Mouse (Mus musculus) cerebellum, adult 2 months (tissue): ENCODE measurements around the gene Sfxn2. TPM values are rescaled to one million over a fixed set of nuclear protein-coding genes. Genes with fewer than 3 reads are reported as not detected.

Source experiments
- DNase-seq, 2 experiments: peaks; one replicate each; pipeline ENCODE4 v3.0.0; 2021
- H3K27ac ChIP-seq: fragments of 200-500 bp; 2 replicates; pipeline ENCODE4 v1.5.1; 2012; ENCODE audit warnings: low read length, control low read depth, inconsistent platforms; ENCODE audit not compliant: insufficient read depth
- H3K27me3 ChIP-seq: fragments of 200-500 bp; 2 replicates; pipeline ENCODE4 v1.6.1; 2012; ENCODE audit warnings: inconsistent platforms, mild to moderate bottlenecking, low read length, moderate library complexity; ENCODE audit not compliant: control insufficient read depth, insufficient read depth
- H3K4me1 ChIP-seq: fragments of 200-500 bp; 2 replicates; pipeline ENCODE4 v1.6.1; 2011; ENCODE audit warnings: low read length; ENCODE audit not compliant: control insufficient read depth, insufficient read depth
- H3K4me3 ChIP-seq: fragments of 200-500 bp; replicated peaks from 2 replicates; pipeline ENCODE3; 2011; ENCODE audit warnings: mild to moderate bottlenecking, low read depth, low read length, control low read depth; ENCODE audit not compliant: insufficient read depth
- CTCF ChIP-seq: fragments of 200-500 bp; IDR thresholded peaks from 2 replicates; pipeline ENCODE4 v1.5.1; 2011; ENCODE audit warnings: low read depth, mild to moderate bottlenecking, control low read depth, low read length, moderate library complexity, borderline replicate concordance; ENCODE audit not compliant: insufficient read depth
- POLR2A ChIP-seq: fragments of 200-500 bp; IDR thresholded peaks from 2 replicates; pipeline ENCODE4 v1.6.1; 2011; ENCODE audit warnings: low read length, control low read depth, borderline replicate concordance; ENCODE audit not compliant: insufficient read depth
- WGBS: fragments of 180-500 bp; shearing (Covaris S2); methylation state at CpG from one replicate; pipeline ENCODE4 v1.1.7; 2018; 5-methylcytosine and 5-hydroxymethylcytosine counted together
- polyA plus RNA-seq: library from polyadenylated mRNA; depleted of rRNA; stranded (reverse); fragments of >200 nt; gene quantifications from 2 replicates; pipeline ENCODE4 v1.2.3, GENCODE M21; 2012; rRNA removed

Gene Sfxn2
- polyA plus RNA-seq: 7.0 and 7.7 TPM in 2 replicates

GRCm38 (mm10) chr19:46572951-46573937 is at the start of gene Sfxn2, which contains the start of gene Arl3:
Sfxn2 (plus strand) TSS chr19:46573365.
Arl3 (minus strand) TSS chr19:46573198.
- peak; percentile 95 to 96 for DNase-seq
- WGBS: 1% methylated on average over 66 of the region's 67 CpGs

GRCm38 (mm10) chr19:46523480-46524151 is 49.5 kb upstream of the Sfxn2 start:
- Histone ChIP-seq H3K4me3 (peak overlapping the region; percentile 32), H3K27ac (no peak overlapping the region), H3K27me3 (no peaks in the 10 kb centered on the region), H3K4me1 (peaks cover 28% of the 10 kb centered on the region)
- peak; percentile 52 to 60 for DNase-seq
- TF ChIP-seq POLR2A (no peak), CTCF (no peak)
- 26% methylated on average over 20 of the region's 20 CpGs for WGBS

More at GRCm38 (mm10) chr19:46572951-46573937, at the start of gene Sfxn2, which contains the start of gene Arl3:
- H3K27ac ChIP-seq: peak within 1 kb of the TSS; percentile 56
- no peaks in the 10 kb centered on the region for H3K27me3 ChIP-seq
- H3K4me1 ChIP-seq: peaks cover 2% of the 10 kb centered on the region; the same call in 1 of the 2 replicates
- peak within 1 kb of the TSS; percentile 90 for H3K4me3 ChIP-seq
- peak; percentile 59 for TF ChIP-seq POLR2A
- TF ChIP-seq CTCF: peak; percentile 27; the same call in 1 of the 2 replicates

GRCm38 (mm10) chr19:46524152-46524544 is 49.0 kb upstream of the Sfxn2 start:
- TF ChIP-seq CTCF: no peak
- Histone ChIP-seq H3K4me3 (no peak overlapping the region), H3K27ac (no peak overlapping the region), H3K27me3 (no peaks in the 10 kb centered on the region), H3K4me1 (peaks cover 28% of the 10 kb centered on the region)
- no peak for DNase-seq
- WGBS: 40% methylated on average over 6 of the region's 6 CpGs

DNA sequence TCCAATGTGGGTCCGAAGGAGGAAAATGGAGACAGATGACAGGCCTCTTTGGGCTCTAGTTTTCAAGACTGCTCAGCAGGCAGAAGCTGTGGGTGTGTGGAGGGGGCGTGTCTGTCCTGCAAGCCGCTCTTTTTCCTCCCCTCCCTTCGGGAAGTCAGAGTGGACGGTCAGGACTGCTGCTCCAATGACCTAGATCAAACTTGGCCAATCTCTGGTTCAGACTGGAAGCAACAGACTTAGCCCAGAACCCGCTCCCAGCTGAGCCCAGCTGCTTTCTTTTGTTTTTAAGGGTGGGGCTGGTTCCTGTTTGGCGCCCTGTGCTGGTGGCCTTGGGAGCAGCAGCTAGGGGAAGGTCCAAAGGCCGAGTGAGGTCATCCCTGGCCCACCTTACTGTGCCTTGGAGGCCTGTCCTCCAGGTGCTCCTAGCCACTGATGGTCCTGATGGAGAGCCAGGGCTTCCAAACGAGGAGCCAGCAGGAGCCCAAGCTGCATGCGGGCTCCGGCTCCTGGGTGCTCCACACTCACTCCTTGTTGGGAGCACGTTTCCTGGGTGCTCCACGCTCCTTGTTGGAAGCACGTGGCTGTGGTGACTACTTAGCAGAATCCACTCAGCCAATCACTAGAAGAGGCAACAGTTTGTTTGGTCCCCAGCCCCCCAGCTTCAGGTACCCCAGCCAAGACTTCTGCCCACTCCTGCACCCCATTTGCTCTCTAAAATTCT is 48.4 kb upstream of the Sfxn2 start:
- Histone ChIP-seq H3K4me1 (peaks cover 33% of the 10 kb centered on the region), H3K27me3 (no peaks in the 10 kb centered on the region), H3K4me3 (no peak overlapping the region), H3K27ac (no peak overlapping the region)
- WGBS: 47% methylated on average over 14 of the region's 14 CpGs
- no peak for DNase-seq
- TF ChIP-seq CTCF: no peak
- no peak for TF ChIP-seq POLR2A

GRCm38 (mm10) chr19:46525691-46526631 is 47.2 kb upstream of the Sfxn2 start:
- H3K27ac ChIP-seq: no peak overlapping the region
- H3K4me1 ChIP-seq: peaks cover 34% of the 10 kb centered on the region
- H3K27me3 ChIP-seq: no peaks in the 10 kb centered on the region
- 47% methylated on average over 10 of the region's 10 CpGs for WGBS
- no peak for TF ChIP-seq CTCF
- TF ChIP-seq POLR2A: no peak
- no peak for DNase-seq
- no peak overlapping the region for H3K4me3 ChIP-seq

DNA sequence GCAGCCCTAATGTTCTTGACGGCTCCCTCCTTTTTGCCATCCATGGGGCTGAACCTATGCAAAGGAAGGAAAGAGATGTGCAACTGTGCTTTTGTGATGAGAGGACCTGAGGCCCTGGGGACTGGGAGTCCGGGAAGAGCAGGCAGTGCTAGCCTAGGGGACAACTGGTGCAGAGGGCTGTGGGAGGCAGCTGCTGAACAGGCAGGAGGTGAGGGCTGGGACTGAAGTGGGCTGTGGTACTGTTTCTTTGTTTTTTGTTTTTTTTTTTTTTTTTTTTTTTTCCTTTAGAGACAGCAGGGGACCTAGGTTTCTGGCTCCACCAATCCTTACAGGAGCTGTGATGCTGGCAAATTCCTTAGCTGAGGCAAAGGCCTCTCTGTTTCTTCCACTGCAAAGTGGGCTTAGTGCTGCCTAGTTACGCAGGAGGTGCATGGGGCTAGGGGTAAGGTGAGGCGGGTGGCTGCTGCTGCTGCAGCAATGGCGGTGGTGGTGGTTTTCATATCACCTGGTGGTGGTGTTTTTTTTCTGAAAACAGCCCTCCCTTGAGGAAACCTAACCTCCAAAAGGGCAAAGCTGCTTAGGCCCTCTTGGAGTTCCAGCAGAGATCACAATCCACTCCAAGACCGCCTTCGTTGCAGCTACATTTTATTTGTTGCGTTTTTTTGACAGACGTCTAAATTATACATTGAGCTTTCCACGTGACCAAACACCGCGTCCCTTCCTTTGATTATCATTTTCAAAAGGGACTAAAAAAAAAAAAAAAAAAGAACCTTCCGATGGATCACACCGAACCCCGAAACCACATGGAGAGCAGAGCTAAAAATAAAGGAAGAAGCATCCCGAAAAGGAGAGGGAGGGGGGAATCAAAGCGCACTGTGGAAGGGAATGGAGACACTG is 45.3 kb upstream of the Sfxn2 start:
- TF ChIP-seq CTCF (no peak), POLR2A (no peak)
- peak overlapping the region; percentile 66 for H3K27ac ChIP-seq
- peak overlapping the region; percentile 30 for H3K4me3 ChIP-seq
- no peaks in the 10 kb centered on the region for H3K27me3 ChIP-seq
- 35% methylated on average over 17 of the region's 17 CpGs for WGBS
- peaks cover 45% of the 10 kb centered on the region for H3K4me1 ChIP-seq
- DNase-seq: peak in 1 of 2 experiments; percentile 36
